Mouse (Mus musculus): ENCODE results near the gene Tnr. TPM values are rescaled to one million over a fixed set of nuclear protein-coding genes. Genes with fewer than 3 reads are reported as not detected.

Gene Tnr
- polyA plus RNA-seq, 1 experiment from 2014 or later, result 0.63 TPM

DNA sequence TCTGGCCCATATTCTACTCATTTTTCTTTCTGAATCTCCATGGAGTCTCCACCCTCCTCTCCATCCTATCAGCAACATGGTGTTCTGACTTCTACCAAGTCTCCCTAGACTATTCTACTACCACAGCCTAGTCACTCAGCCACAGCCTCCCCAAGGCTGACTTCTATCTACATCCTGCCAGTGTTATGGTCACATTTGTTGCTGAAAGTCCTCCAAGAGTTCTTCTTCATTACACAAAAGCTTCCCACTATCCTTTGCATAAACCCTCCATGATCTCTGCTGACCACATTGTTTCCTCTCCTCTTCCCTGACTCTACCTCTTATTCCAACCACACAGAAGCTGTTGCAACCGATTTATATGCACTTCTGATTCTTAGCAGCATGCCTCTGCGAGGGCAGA lies 272.5 kb downstream of the Tnr start:
- DNase-seq (ENCODE audit: low spot score) (no peak), ATAC-seq (replicated peaks; ENCODE audit: insufficient number of reproducible peaks, low FRiP score, low TSS enrichment, low read depth) (no peak)
- Histone ChIP-seq H3K9ac (replicated peaks; ENCODE audit: low read length) (no peak overlapping the region), H3K27ac (replicated peaks; ENCODE audit: low read depth, low read length) (no peak overlapping the region), H3K36me3 (replicated peaks; ENCODE audit: control insufficient read depth, insufficient read depth, low read depth, low read length) (no peaks in the 10 kb centered on the region), H3K9me3 (replicated peaks; ENCODE audit: control insufficient read depth, low read length) (no peaks in the 10 kb centered on the region), H3K4me2 (ENCODE audit: low read depth, low read length) (no peak overlapping the region), H3K4me3 (ENCODE audit: low read depth, low read length) (no peak overlapping the region), H3K27me3 (ENCODE audit: control insufficient read depth, insufficient read depth, low read length) (no peaks in the 10 kb centered on the region), H3K4me1 (ENCODE audit: control insufficient read depth, insufficient read depth, low read length) (no peaks in the 10 kb centered on the region)
- WGBS, result 81% methylated on average over 2 of the region's 2 CpGs

DNA sequence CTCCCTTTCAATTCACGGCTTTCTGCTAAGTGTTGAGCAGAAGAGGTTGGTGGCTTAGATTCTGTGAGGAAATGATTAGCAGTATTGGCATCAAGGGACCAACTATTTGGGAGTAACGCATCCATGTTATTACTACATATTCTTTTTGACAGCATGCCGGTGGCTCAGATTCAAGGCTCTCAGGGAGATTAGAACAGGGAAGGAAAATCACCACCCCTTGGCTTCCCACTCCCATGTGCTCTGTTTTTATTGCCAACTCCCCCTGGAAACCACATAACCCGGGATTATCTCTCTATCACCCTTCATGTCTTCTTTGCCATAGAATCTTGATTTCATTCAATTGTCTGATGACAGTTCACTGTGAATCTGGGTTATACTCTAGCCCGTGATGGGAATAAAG lies 276.8 kb downstream of the Tnr start:
- H3K4me1 ChIP-seq (ENCODE audit: control insufficient read depth, insufficient read depth, low read length), result no peaks in the 10 kb centered on the region
- H3K4me3 ChIP-seq (ENCODE audit: low read depth, low read length), result no peak overlapping the region
- H3K4me2 ChIP-seq (ENCODE audit: low read depth, low read length), result no peak overlapping the region
- no peaks in the 10 kb centered on the region for H3K9me3 ChIP-seq (replicated peaks; ENCODE audit: control insufficient read depth, low read length)
- no peaks in the 10 kb centered on the region for H3K36me3 ChIP-seq (replicated peaks; ENCODE audit: control insufficient read depth, insufficient read depth, low read depth, low read length)
- no peak overlapping the region for H3K27ac ChIP-seq (replicated peaks; ENCODE audit: low read depth, low read length)
- no peak overlapping the region for H3K9ac ChIP-seq (replicated peaks; ENCODE audit: low read length)
- no peak for DNase-seq (ENCODE audit: low spot score)
- no peaks in the 10 kb centered on the region for H3K27me3 ChIP-seq (ENCODE audit: control insufficient read depth, insufficient read depth, low read length)
- WGBS, result 82% methylated on average over 5 of the region's 5 CpGs
- ATAC-seq (replicated peaks; ENCODE audit: insufficient number of reproducible peaks, low FRiP score, low TSS enrichment, low read depth), result no peak

GRCm38 (mm10) chr1:159801753-159802152 lies 278.2 kb downstream of the Tnr start:
- no peak overlapping the region for H3K27ac ChIP-seq (replicated peaks; ENCODE audit: low read depth, low read length)
- ATAC-seq (replicated peaks; ENCODE audit: insufficient number of reproducible peaks, low FRiP score, low TSS enrichment, low read depth), result no peak
- H3K36me3 ChIP-seq (replicated peaks; ENCODE audit: control insufficient read depth, insufficient read depth, low read depth, low read length), result no peaks in the 10 kb centered on the region
- H3K4me3 ChIP-seq (ENCODE audit: low read depth, low read length), result no peak overlapping the region
- H3K27me3 ChIP-seq (ENCODE audit: control insufficient read depth, insufficient read depth, low read length), result no peaks in the 10 kb centered on the region
- DNase-seq (ENCODE audit: low spot score), result no peak
- H3K4me2 ChIP-seq (ENCODE audit: low read depth, low read length), result no peak overlapping the region
- H3K4me1 ChIP-seq (ENCODE audit: control insufficient read depth, insufficient read depth, low read length), result no peaks in the 10 kb centered on the region
- no peak overlapping the region for H3K9ac ChIP-seq (replicated peaks; ENCODE audit: low read length)
- no peaks in the 10 kb centered on the region for H3K9me3 ChIP-seq (replicated peaks; ENCODE audit: control insufficient read depth, low read length)
- WGBS, result 74% methylated on average over 4 of the region's 4 CpGs

DNA sequence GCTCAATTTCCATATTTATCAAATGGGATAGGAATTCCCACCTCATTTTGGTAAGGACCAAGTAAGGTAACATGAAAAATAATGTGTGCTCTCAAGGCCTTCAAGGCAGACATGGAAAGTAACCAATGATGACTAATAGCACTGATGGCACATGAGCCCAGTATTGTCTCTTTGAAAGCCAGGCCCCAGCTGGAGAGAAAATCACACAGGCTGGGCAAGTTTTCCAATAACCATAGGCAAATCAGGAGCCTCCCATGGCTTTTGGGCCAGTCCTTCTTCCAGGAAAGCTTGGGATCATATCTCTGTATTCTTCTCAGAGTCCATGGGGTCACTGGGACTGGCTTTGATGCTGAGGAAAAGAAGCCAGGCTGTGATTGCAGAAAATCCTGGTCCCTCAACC lies 280.1 kb downstream of the Tnr start:
- Histone ChIP-seq H3K36me3 (replicated peaks; ENCODE audit: control insufficient read depth, insufficient read depth, low read depth, low read length) (no peaks in the 10 kb centered on the region), H3K27ac (replicated peaks; ENCODE audit: low read depth, low read length) (no peak overlapping the region), H3K4me1 (ENCODE audit: control insufficient read depth, insufficient read depth, low read length) (no peaks in the 10 kb centered on the region), H3K4me3 (ENCODE audit: low read depth, low read length) (no peak overlapping the region), H3K27me3 (ENCODE audit: control insufficient read depth, insufficient read depth, low read length) (no peaks in the 10 kb centered on the region), H3K4me2 (ENCODE audit: low read depth, low read length) (no peak overlapping the region), H3K9ac (replicated peaks; ENCODE audit: low read length) (no peak overlapping the region), H3K9me3 (replicated peaks; ENCODE audit: control insufficient read depth, low read length) (no peaks in the 10 kb centered on the region)
- DNase-seq (ENCODE audit: low spot score) (no peak), ATAC-seq (replicated peaks; ENCODE audit: insufficient number of reproducible peaks, low FRiP score, low TSS enrichment, low read depth) (no peak)

GRCm38 (mm10) chr1:159809493-159809892 lies 285.9 kb downstream of the Tnr start:
- Histone ChIP-seq H3K9ac (replicated peaks; ENCODE audit: low read length) (no peak overlapping the region), H3K4me2 (ENCODE audit: low read depth, low read length) (no peak overlapping the region), H3K4me1 (ENCODE audit: control insufficient read depth, insufficient read depth, low read length) (no peaks in the 10 kb centered on the region), H3K4me3 (ENCODE audit: low read depth, low read length) (no peak overlapping the region), H3K9me3 (replicated peaks; ENCODE audit: control insufficient read depth, low read length) (no peaks in the 10 kb centered on the region), H3K36me3 (replicated peaks; ENCODE audit: control insufficient read depth, insufficient read depth, low read depth, low read length) (no peaks in the 10 kb centered on the region), H3K27me3 (ENCODE audit: control insufficient read depth, insufficient read depth, low read length) (no peaks in the 10 kb centered on the region), H3K27ac (replicated peaks; ENCODE audit: low read depth, low read length) (no peak overlapping the region)
- 52% methylated on average over 3 of the region's 3 CpGs for WGBS
- ATAC-seq (replicated peaks; ENCODE audit: insufficient number of reproducible peaks, low FRiP score, low TSS enrichment, low read depth), result no peak
- DNase-seq (ENCODE audit: low spot score), result no peak

GRCm38 (mm10) chr1:159811805-159812204 lies 288.2 kb downstream of the Tnr start:
- ATAC-seq (replicated peaks; ENCODE audit: insufficient number of reproducible peaks, low FRiP score, low TSS enrichment, low read depth), result no peak
- 90% methylated on average over 2 of the region's 2 CpGs for WGBS
- no peak overlapping the region for H3K27ac ChIP-seq (replicated peaks; ENCODE audit: low read depth, low read length)
- H3K4me3 ChIP-seq (ENCODE audit: low read depth, low read length), result no peak overlapping the region
- no peaks in the 10 kb centered on the region for H3K4me1 ChIP-seq (ENCODE audit: control insufficient read depth, insufficient read depth, low read length)
- no peak for DNase-seq (ENCODE audit: low spot score)
- no peak overlapping the region for H3K9ac ChIP-seq (replicated peaks; ENCODE audit: low read length)
- H3K36me3 ChIP-seq (replicated peaks; ENCODE audit: control insufficient read depth, insufficient read depth, low read depth, low read length), result no peaks in the 10 kb centered on the region
- no peaks in the 10 kb centered on the region for H3K27me3 ChIP-seq (ENCODE audit: control insufficient read depth, insufficient read depth, low read length)
- H3K4me2 ChIP-seq (ENCODE audit: low read depth, low read length), result no peak overlapping the region
- H3K9me3 ChIP-seq (replicated peaks; ENCODE audit: control insufficient read depth, low read length), result no peaks in the 10 kb centered on the region

DNA sequence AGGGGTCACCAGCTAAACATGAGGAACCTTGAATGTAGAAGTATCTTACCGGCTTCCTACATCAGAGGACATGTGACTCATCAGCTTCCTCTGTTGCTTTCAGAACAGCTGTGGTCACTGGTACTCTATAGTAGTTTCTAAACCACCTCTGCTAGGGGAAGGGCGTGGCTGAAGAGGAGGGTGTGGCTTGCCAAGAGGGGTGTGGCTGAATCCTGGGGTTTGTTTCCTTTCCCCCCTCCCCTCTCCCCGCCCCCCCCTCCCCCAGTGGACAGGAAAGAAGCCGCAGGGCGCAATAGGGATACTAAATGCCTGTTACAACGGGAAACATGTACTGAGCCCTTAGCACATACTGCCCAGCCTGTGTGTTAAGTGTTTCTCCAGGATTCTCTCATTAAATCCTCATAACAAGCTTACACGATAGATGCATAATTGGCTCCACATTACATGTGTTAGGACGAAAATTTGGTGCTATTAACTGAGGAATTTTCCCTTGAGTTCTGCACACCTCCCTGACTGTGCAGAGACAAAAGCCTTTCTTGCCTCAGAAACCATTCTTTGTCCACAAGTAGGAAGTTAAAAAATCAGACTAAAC lies 289.3 kb downstream of the Tnr start:
- H3K4me2 ChIP-seq (ENCODE audit: low read depth, low read length), result no peak overlapping the region
- H3K4me1 ChIP-seq (ENCODE audit: control insufficient read depth, insufficient read depth, low read length), result no peaks in the 10 kb centered on the region
- H3K9me3 ChIP-seq (replicated peaks; ENCODE audit: control insufficient read depth, low read length), result no peaks in the 10 kb centered on the region
- H3K27me3 ChIP-seq (ENCODE audit: control insufficient read depth, insufficient read depth, low read length), result no peaks in the 10 kb centered on the region
- H3K36me3 ChIP-seq (replicated peaks; ENCODE audit: control insufficient read depth, insufficient read depth, low read depth, low read length), result no peaks in the 10 kb centered on the region
- DNase-seq (ENCODE audit: low spot score) (peak; percentile 26), ATAC-seq (replicated peaks; ENCODE audit: insufficient number of reproducible peaks, low FRiP score, low TSS enrichment, low read depth) (peak; percentile 53)
- H3K9ac ChIP-seq (replicated peaks; ENCODE audit: low read length), result no peak overlapping the region
- no peak overlapping the region for H3K4me3 ChIP-seq (ENCODE audit: low read depth, low read length)
- no peak overlapping the region for H3K27ac ChIP-seq (replicated peaks; ENCODE audit: low read depth, low read length)
- 11% methylated on average over 7 of the region's 8 CpGs for WGBS

DNA sequence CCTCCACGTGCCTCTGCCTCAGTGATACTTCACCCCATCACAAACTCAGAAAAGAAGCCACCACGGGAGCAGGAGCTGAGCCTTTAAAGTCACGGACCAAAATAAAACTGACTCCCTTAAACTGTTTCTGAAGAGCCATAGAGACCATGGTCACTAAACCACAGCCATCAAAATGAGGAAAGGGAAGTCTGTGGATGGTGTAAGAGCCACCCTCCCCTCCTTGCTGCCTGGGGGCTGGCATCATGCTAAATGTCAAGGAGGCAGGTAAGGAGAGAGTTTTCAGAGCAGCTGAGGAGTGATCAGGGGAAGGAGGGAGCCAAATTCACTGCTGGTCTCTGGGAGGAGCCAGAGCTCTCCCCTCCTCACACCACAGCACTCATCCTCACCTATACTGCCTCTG lies 290.8 kb downstream of the Tnr start:
- Histone ChIP-seq H3K4me3 (ENCODE audit: low read depth, low read length) (no peak overlapping the region), H3K27ac (replicated peaks; ENCODE audit: low read depth, low read length) (no peak overlapping the region), H3K9ac (replicated peaks; ENCODE audit: low read length) (no peak overlapping the region), H3K9me3 (replicated peaks; ENCODE audit: control insufficient read depth, low read length) (no peaks in the 10 kb centered on the region), H3K27me3 (ENCODE audit: control insufficient read depth, insufficient read depth, low read length) (no peaks in the 10 kb centered on the region), H3K4me1 (ENCODE audit: control insufficient read depth, insufficient read depth, low read length) (no peaks in the 10 kb centered on the region), H3K4me2 (ENCODE audit: low read depth, low read length) (no peak overlapping the region), H3K36me3 (replicated peaks; ENCODE audit: control insufficient read depth, insufficient read depth, low read depth, low read length) (no peaks in the 10 kb centered on the region)
- no peak for DNase-seq (ENCODE audit: low spot score)
- ATAC-seq (replicated peaks; ENCODE audit: insufficient number of reproducible peaks, low FRiP score, low TSS enrichment, low read depth), result no peak
- WGBS, result 41% methylated on average over 3 of the region's 3 CpGs

Measured in embryonic facial prominence, embryonic 11.5 days (tissue).